Mouse (Mus musculus) brown adipose tissue, adult 24 weeks (tissue): ENCODE data around the gene Methig1. TPM values are rescaled to one million over a fixed set of nuclear protein-coding genes. Genes with fewer than 3 reads are reported as not detected.
A peak's percentile ranks its signal among the peaks of the same experiment; 100 is the strongest.
"Not testable (repeated sequence)": the region's sequence is repeated elsewhere in the genome, so short reads cannot be mapped to it uniquely, and the experiment has no call there.

Source experiments
- H3K27ac ChIP-seq: fragments of 200-500 bp; replicated peaks from 2 replicates; pipeline ENCODE4 v1.5.1; 2012; ENCODE audit warnings: low read depth, mild to moderate bottlenecking, low read length
- H3K4me1 ChIP-seq: fragments of 200-500 bp; 2 replicates; pipeline ENCODE4 v1.6.1; 2012; ENCODE audit warnings: low read length, mixed read lengths; ENCODE audit not compliant: control insufficient read depth, insufficient read depth, insufficient read length
- H3K4me3 ChIP-seq: fragments of 200-500 bp; 2 replicates; pipeline ENCODE4 v1.5.1; 2012; ENCODE audit warnings: low read depth, mild to moderate bottlenecking, low read length, moderate library complexity; ENCODE audit not compliant: insufficient read depth
- polyA plus RNA-seq: library from polyadenylated mRNA; stranded (reverse); fragments of >200 nt; gene quantifications from 2 replicates; pipeline ENCODE4 v1.2.4, GENCODE M21; 2012; ENCODE audit not compliant: missing spikeins, insufficient read depth, insufficient read length

Gene Methig1
- polyA plus RNA-seq = not detected in 2 replicates

GRCm38 (mm10) chr15:100352711-100353250 is at the start of gene Methig1, which contains the start of gene Mettl7a2:
TSS of gene Methig1 (plus strand) at chr15:100353149.
TSS of gene Mettl7a2 (plus strand) at chr15:100353200.
- H3K27ac ChIP-seq = no peak within 1 kb of the TSS
- no peaks in the 10 kb centered on the region for H3K4me1 ChIP-seq
- H3K4me3 ChIP-seq = no peak within 1 kb of the TSS

DNA sequence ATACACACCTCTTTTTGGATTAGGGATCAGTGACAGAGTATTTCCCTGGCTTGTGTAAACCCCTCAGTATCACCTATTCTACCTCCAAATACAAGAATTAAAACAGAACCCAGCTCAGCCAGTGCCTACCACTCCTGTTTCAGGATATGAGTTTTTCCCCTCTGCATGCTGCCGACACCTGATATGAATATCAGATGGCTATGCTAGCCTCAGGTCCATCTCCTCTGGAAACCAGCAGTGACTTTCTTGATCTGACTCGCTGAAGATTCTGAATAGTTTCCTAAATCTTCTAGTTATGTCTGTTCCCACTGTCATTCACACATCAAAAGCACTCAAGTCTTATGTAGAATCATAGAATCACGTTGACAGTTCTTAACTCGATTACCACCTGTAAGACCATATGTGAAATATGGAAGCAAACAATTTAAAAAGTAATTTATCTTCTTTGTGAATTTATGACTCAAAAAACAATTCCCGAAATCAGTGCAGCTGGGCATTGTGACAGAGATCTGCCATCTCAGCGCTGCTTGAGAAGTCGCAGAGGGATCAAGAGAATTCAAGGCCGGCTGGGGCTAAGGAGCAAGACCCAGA is 49.4 kb upstream of the Methig1 start:
- Histone ChIP-seq H3K4me3 (peak overlapping the region; percentile 65), H3K4me1 (peaks cover 4% of the 10 kb centered on the region; the same call in 1 of the 2 replicates), H3K27ac (peak overlapping the region; percentile 66)

- peaks cover 4% of the 10 kb centered on the region; the same call in 1 of the 2 replicates for H3K4me1 ChIP-seq
- peak within 1 kb of the TSS; percentile 66 for H3K27ac ChIP-seq
- peak within 1 kb of the TSS; percentile 70 for H3K4me3 ChIP-seq
Measured at GRCm38 (mm10) chr15:100304019-100304991, 48.6 kb upstream of the Methig1 start, which contains the start of gene Mettl7a1. TSS of gene Mettl7a1 (plus strand) at chr15:100304140.

DNA sequence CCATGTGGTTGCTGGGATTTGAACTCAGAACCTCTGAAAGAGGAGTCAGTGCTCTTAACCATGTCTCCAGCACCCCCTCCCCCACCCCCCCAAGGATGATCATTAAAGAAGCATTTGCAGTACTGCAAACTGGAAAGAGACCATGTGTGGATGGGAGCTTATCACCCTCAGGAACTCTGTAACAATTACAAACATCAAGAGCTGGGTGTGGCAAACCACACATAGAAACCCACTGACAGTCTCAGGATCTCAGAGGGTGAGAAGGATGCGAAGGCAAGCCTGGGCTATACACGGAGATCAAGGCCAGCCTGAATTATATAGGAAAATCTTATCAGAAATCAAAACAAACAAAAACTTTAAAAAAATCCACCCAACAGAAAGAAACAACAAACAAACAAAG is 46.7 kb upstream of the Methig1 start:
- Histone ChIP-seq H3K4me3 (0 out of 2 replicates have a peak overlapping the region, but pooled peaks have one; percentile 13), H3K27ac (no peak overlapping the region)

GRCm38 (mm10) chr15:100307438-100308096 is 45.4 kb upstream of the Methig1 start:
- H3K27ac ChIP-seq, H3K4me3 ChIP-seq, H3K4me1 ChIP-seq: not testable (repeated sequence)

More for the DNA sequence above, 46.7 kb upstream of the Methig1 start:
- peaks cover 4% of the 10 kb centered on the region; the same call in 1 of the 2 replicates for H3K4me1 ChIP-seq

- Histone ChIP-seq H3K27ac (no peak overlapping the region), H3K4me1 (no peaks in the 10 kb centered on the region), H3K4me3 (no peak overlapping the region)
Measured at GRCm38 (mm10) chr15:100312346-100312745, 40.6 kb upstream of the Methig1 start.

GRCm38 (mm10) chr15:100314448-100315145 is 38.4 kb upstream of the Methig1 start:
- Histone ChIP-seq H3K27ac (no peak overlapping the region), H3K4me3 (no peak overlapping the region), H3K4me1 (no peaks in the 10 kb centered on the region)

- H3K4me1 ChIP-seq, H3K27ac ChIP-seq, H3K4me3 ChIP-seq: not testable (repeated sequence)
Measured at GRCm38 (mm10) chr15:100318014-100318671, 34.8 kb upstream of the Methig1 start.

GRCm38 (mm10) chr15:100319884-100320283 is 33.1 kb upstream of the Methig1 start:
- Histone ChIP-seq H3K4me1 (peaks cover 5% of the 10 kb centered on the region; the same call in 1 of the 2 replicates), H3K4me3 (no peak overlapping the region), H3K27ac (no peak overlapping the region)

- H3K4me3 ChIP-seq = no peak overlapping the region
- H3K27ac ChIP-seq = peak overlapping the region; percentile 65
- peaks cover 5% of the 10 kb centered on the region; the same call in 1 of the 2 replicates for H3K4me1 ChIP-seq
Measured at GRCm38 (mm10) chr15:100320295-100320905, 32.5 kb upstream of the Methig1 start.

- no peak overlapping the region for H3K4me3 ChIP-seq
- peak overlapping the region; percentile 65; the same call in 1 of the 2 replicates for H3K27ac ChIP-seq
- peaks cover 5% of the 10 kb centered on the region; the same call in 1 of the 2 replicates for H3K4me1 ChIP-seq
Measured at GRCm38 (mm10) chr15:100321134-100321533, 31.8 kb upstream of the Methig1 start.

GRCm38 (mm10) chr15:100324021-100324591 is 28.8 kb upstream of the Methig1 start:
- H3K4me1 ChIP-seq = peaks cover 5% of the 10 kb centered on the region; the same call in 1 of the 2 replicates
- H3K4me3 ChIP-seq = no peak overlapping the region
- H3K27ac ChIP-seq = no peak overlapping the region

DNA sequence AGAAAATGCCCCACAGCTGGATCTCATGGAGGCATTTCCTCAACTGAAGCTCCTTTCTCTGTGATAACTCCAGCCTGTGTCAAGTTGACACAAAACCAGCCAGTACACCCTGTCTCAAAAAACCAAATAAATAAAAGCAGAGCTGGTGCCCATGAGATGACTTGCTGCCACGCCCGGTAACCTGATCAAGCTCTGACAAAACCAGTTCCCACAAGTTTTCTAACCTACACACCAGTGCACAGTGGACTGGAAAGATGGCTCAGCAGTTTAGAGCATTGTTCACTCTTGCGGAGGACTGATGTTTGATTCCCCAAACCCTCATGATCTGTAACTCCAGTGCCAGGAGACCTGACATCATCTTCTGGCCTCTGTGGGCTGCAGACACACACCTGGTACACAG is 27.7 kb upstream of the Methig1 start:
- Histone ChIP-seq H3K27ac (no peak overlapping the region), H3K4me1 (peaks cover 2% of the 10 kb centered on the region; the same call in 1 of the 2 replicates), H3K4me3 (no peak overlapping the region)
